Mouse (Mus musculus): ENCODE data around the gene Dcp1b.

DNA sequence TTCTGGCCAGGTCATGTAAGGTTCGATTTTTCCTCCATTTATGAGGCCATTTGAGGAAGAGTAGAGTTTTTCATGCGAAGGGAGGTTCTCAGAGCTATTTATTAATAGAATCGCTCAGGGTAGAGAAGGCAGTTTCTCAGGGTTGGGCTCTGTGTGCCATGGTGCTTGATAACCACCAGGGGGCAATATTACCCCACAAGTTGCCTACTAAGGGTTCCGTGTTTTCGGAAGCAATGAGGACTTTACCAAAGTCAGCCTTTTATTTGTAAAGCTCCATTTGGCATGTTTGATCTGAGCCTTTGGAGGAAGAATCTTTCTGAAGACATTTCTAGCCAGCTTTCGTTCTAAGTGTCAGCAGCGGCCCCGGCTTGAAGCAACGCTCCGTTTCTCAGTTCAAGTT, 45.2 kb downstream of the Dcp1b start:
- TF ChIP-seq CTCF (IDR thresholded peaks at IDR 0.05; ENCODE audit: borderline replicate concordance, control insufficient read depth, extremely low read depth, insufficient read depth, low read length, poor library complexity) (no peak), POLR2A (IDR thresholded peaks at IDR 0.05; ENCODE audit: control insufficient read depth, extremely low read depth, insufficient read depth, low read length, poor library complexity) (no peak)
